Mouse (Mus musculus): ENCODE measurements around the gene Fam155a. TPM values are rescaled to one million over a fixed set of nuclear protein-coding genes. Genes with fewer than 3 reads are reported as not detected.

The Fam155a gene
- polyA plus RNA-seq, 1 experiment, result 0.19 TPM

DNA sequence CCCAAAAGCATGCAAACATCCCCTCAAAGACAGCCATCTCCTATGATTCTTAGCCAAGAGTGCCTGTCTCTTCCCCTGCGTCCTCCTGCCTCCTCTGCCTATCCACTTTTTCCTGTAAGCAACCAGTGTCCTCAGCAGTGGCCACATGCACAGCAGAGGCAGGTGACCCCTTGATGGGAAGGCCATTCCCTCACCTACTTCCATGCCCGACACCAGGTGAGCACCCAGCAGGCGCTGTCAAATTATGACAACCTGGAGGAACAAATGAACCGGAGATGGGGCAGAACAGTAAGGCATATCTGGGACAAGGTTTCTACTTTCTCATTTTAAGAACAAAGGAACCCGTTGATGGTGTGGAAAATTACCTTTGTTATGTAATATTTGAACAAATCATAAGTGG, 515.6 kb downstream of the Fam155a start:
- TF ChIP-seq CTCF (IDR thresholded peaks at IDR 0.05; ENCODE audit: borderline replicate concordance, insufficient read depth, low read length) (no peak), POLR2A (IDR thresholded peaks at IDR 0.05; ENCODE audit: low read depth, low read length) (no peak)
- no peaks in the 10 kb centered on the region for H3K4me1 ChIP-seq (ENCODE audit: control insufficient read depth, insufficient read depth, low read length)
- H3K27ac ChIP-seq (ENCODE audit: insufficient read depth, low read length), result no peak overlapping the region
- no peak overlapping the region for H3K4me3 ChIP-seq (ENCODE audit: insufficient read depth, low read length)

GRCm38 (mm10) chr8:9252991-9253390, 518.0 kb downstream of the Fam155a start:
- no peak overlapping the region for H3K4me3 ChIP-seq (ENCODE audit: insufficient read depth, low read length)
- no peaks in the 10 kb centered on the region for H3K4me1 ChIP-seq (ENCODE audit: control insufficient read depth, insufficient read depth, low read length)
- TF ChIP-seq POLR2A (IDR thresholded peaks at IDR 0.05; ENCODE audit: low read depth, low read length) (no peak), CTCF (IDR thresholded peaks at IDR 0.05; ENCODE audit: borderline replicate concordance, insufficient read depth, low read length) (no peak)
- no peak overlapping the region for H3K27ac ChIP-seq (ENCODE audit: insufficient read depth, low read length)

DNA sequence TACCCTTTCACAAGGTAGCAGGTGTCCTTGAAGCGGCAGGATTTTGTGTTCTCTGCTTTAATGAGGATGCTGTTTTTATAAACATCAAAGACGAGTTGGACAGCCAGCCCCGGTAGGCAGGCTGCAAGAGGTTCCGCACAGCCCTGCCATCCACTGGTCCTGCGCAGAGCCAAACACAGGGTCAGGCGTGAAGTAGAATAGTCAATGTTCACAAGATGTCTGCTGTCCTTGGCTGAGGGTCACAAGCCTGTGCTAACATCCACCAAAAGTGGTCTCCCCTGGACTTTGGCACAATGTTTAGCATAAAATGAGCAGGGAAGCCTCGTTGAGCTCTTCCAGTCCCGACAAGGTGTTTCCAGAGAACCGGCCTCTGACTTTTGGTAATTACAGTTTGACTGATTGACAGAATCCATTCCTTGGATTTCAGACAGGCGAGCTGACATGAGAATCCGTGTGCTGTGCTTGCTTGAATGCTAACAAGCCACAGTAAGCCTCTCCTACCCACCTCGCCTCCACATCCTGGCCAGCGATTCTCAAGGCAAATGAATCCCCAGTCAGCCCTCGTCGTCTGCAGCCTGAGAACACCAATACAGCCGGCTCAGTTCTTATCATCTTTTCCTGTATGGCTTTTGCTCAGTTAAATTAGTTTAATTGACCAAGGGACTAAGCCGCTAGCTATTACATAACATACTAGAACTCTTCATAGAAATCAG, 522.7 kb downstream of the Fam155a start:
- Histone ChIP-seq H3K4me3 (ENCODE audit: insufficient read depth, low read length) (no peak overlapping the region), H3K4me1 (ENCODE audit: control insufficient read depth, insufficient read depth, low read length) (no peaks in the 10 kb centered on the region), H3K27ac (ENCODE audit: insufficient read depth, low read length) (no peak overlapping the region)
- TF ChIP-seq CTCF (IDR thresholded peaks at IDR 0.05; ENCODE audit: borderline replicate concordance, insufficient read depth, low read length) (no peak), POLR2A (IDR thresholded peaks at IDR 0.05; ENCODE audit: low read depth, low read length) (no peak)

- H3K4me1 ChIP-seq (ENCODE audit: control insufficient read depth, insufficient read depth, low read length), result no peaks in the 10 kb centered on the region
- TF ChIP-seq CTCF (IDR thresholded peaks at IDR 0.05; ENCODE audit: borderline replicate concordance, insufficient read depth, low read length) (no peak), POLR2A (IDR thresholded peaks at IDR 0.05; ENCODE audit: low read depth, low read length) (no peak)
- H3K4me3 ChIP-seq (ENCODE audit: insufficient read depth, low read length), result no peak overlapping the region
- H3K27ac ChIP-seq (ENCODE audit: insufficient read depth, low read length), result no peak overlapping the region
Measured at GRCm38 (mm10) chr8:9245994-9246393, 525.0 kb downstream of the Fam155a start.

DNA sequence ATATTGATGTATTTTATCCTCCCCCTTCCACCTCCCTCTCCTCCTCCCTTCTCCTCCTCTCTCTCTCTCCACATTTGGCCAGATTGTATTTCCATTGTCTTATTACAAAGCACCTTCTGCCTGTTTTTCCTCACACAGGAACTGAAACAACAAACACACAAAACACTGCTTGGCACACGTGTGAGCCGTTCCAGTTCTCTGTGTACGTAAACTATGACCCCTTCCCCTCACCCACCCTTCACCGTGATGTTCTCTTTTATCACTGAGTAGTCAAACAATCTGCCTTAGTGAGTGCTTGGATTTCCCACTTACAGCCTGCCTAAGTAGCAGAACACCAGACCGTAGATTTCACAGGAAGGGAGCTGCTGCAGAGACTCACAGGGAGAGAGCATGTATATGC, 530.0 kb downstream of the Fam155a start:
- TF ChIP-seq POLR2A (IDR thresholded peaks at IDR 0.05; ENCODE audit: low read depth, low read length), result no peak
- TF ChIP-seq CTCF (IDR thresholded peaks at IDR 0.05; ENCODE audit: borderline replicate concordance, insufficient read depth, low read length), result no peak
- Histone ChIP-seq H3K4me1 (ENCODE audit: control insufficient read depth, insufficient read depth, low read length) (no peaks in the 10 kb centered on the region), H3K27ac (ENCODE audit: insufficient read depth, low read length) (no peak overlapping the region), H3K4me3 (ENCODE audit: insufficient read depth, low read length) (no peak overlapping the region)

- H3K4me1 ChIP-seq (ENCODE audit: control insufficient read depth, insufficient read depth, low read length), result no peaks in the 10 kb centered on the region
- TF ChIP-seq CTCF (IDR thresholded peaks at IDR 0.05; ENCODE audit: borderline replicate concordance, insufficient read depth, low read length) (no peak), POLR2A (IDR thresholded peaks at IDR 0.05; ENCODE audit: low read depth, low read length) (no peak)
- H3K27ac ChIP-seq (ENCODE audit: insufficient read depth, low read length), result no peak overlapping the region
- no peak overlapping the region for H3K4me3 ChIP-seq (ENCODE audit: insufficient read depth, low read length)
Measured at GRCm38 (mm10) chr8:9239741-9240140, 531.2 kb downstream of the Fam155a start.

- Histone ChIP-seq H3K4me1 (ENCODE audit: control insufficient read depth, insufficient read depth, low read length) (no peaks in the 10 kb centered on the region), H3K27ac (ENCODE audit: insufficient read depth, low read length) (no peak overlapping the region), H3K4me3 (ENCODE audit: insufficient read depth, low read length) (no peak overlapping the region)
- TF ChIP-seq POLR2A (IDR thresholded peaks at IDR 0.05; ENCODE audit: low read depth, low read length), result no peak
- no peak for TF ChIP-seq CTCF (IDR thresholded peaks at IDR 0.05; ENCODE audit: borderline replicate concordance, insufficient read depth, low read length)
Measured at GRCm38 (mm10) chr8:9238974-9239373, 532.0 kb downstream of the Fam155a start.

- peak; percentile 87 for TF ChIP-seq CTCF (IDR thresholded peaks at IDR 0.05; ENCODE audit: borderline replicate concordance, insufficient read depth, low read length)
- TF ChIP-seq POLR2A (IDR thresholded peaks at IDR 0.05; ENCODE audit: low read depth, low read length), result no peak
- Histone ChIP-seq H3K4me1 (ENCODE audit: control insufficient read depth, insufficient read depth, low read length) (no peaks in the 10 kb centered on the region), H3K27ac (ENCODE audit: insufficient read depth, low read length) (no peak overlapping the region), H3K4me3 (ENCODE audit: insufficient read depth, low read length) (no peak overlapping the region)
Measured at GRCm38 (mm10) chr8:9233326-9233919, 537.5 kb downstream of the Fam155a start.

DNA sequence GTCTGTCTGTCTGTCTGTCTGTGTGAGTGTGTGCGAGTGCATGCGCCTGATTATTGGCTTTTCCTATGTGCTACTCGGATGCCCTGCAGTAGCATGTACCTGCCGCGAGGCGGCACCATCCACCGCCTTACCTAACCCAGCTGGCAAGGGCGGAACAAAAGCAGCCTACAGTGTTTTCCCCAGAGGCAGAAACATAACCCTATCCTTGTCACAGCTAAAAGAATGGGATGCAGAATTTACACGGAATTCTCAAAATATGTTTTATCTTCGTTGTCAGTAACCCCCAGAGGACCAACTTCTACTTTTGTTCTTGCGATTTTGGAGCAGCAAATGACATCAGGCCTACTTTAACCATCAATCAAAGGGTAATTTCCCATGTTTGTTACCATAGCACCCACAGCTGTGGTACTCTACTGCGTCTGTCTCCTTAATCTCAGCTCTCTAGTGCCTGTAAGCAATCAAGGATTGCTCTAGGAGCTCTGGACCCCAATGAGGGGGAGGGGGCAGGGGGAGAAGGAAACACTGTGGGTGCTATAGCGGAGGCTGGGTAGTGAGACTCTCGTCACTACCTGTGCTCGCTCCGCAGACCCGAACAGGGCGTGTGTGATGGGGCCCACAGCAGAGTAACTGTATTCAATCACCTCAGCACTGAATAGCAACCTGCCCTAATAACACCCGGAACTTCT, 543.0 kb downstream of the Fam155a start:
- no peak overlapping the region for H3K4me3 ChIP-seq (ENCODE audit: insufficient read depth, low read length)
- TF ChIP-seq POLR2A (IDR thresholded peaks at IDR 0.05; ENCODE audit: low read depth, low read length), result no peak
- peak; percentile 85 for TF ChIP-seq CTCF (IDR thresholded peaks at IDR 0.05; ENCODE audit: borderline replicate concordance, insufficient read depth, low read length)
- no peaks in the 10 kb centered on the region for H3K4me1 ChIP-seq (ENCODE audit: control insufficient read depth, insufficient read depth, low read length)
- no peak overlapping the region for H3K27ac ChIP-seq (ENCODE audit: insufficient read depth, low read length)

DNA sequence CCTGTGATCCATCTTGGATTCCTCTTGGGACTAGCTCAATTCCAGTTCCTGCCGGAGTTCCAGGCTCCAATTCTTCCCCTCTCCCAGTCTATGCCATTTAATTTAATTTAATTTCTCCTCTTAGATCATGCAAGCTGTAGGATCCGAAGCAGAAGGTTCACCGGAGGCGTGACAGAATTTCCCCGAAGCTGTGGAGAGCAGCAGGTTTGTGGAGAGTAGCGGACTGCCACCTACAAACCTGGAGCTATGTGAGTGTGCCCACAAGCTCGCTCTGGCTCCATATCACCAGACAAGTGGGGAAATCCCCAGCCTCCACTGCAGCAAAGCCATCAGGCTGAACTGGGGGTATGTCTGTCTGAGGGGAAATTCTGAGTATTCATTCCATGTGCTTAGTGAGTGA, 544.2 kb downstream of the Fam155a start:
- no peak overlapping the region for H3K27ac ChIP-seq (ENCODE audit: insufficient read depth, low read length)
- no peaks in the 10 kb centered on the region for H3K4me1 ChIP-seq (ENCODE audit: control insufficient read depth, insufficient read depth, low read length)
- no peak overlapping the region for H3K4me3 ChIP-seq (ENCODE audit: insufficient read depth, low read length)
- TF ChIP-seq POLR2A (IDR thresholded peaks at IDR 0.05; ENCODE audit: low read depth, low read length), result no peak
- TF ChIP-seq CTCF (IDR thresholded peaks at IDR 0.05; ENCODE audit: borderline replicate concordance, insufficient read depth, low read length), result no peak

All from embryonic fibroblast, embryonic 13.5 days (primary cell).